Mouse (Mus musculus): ENCODE results near the gene Cdh3. TPM values are rescaled to one million over a fixed set of nuclear protein-coding genes. Genes with fewer than 3 reads are reported as not detected.

Gene Cdh3
- total RNA-seq (2021), result under 1 TPM; 0.07 to 0.35 TPM

- no peak for DNase-seq
Observed at GRCm38 (mm10) chr8:106510365-106510975, at the start of gene Cdh3. Gene Cdh3, plus strand, starts transcription at chr8:106510891.

- no peak for DNase-seq
Observed at GRCm38 (mm10) chr8:106462131-106462530, 48.6 kb upstream of the Cdh3 start.

GRCm38 (mm10) chr8:106463795-106464194 lies 46.9 kb upstream of the Cdh3 start:
- DNase-seq, result no peak

GRCm38 (mm10) chr8:106469485-106469884 lies 41.2 kb upstream of the Cdh3 start:
- no peak for DNase-seq

GRCm38 (mm10) chr8:106474001-106474400 lies 36.7 kb upstream of the Cdh3 start:
- no peak for DNase-seq

- no peak for DNase-seq
Observed at GRCm38 (mm10) chr8:106500018-106500685, 10.5 kb upstream of the Cdh3 start, which contains the start of gene 6030452D12Rik. Gene 6030452D12Rik, plus strand, starts transcription at chr8:106500522.

- no peak for DNase-seq
Observed at GRCm38 (mm10) chr8:106504241-106504640, 6.5 kb upstream of the Cdh3 start.

GRCm38 (mm10) chr8:106505328-106505965 lies 5.2 kb upstream of the Cdh3 start:
- no peak for DNase-seq

- DNase-seq, result no peak
Observed at GRCm38 (mm10) chr8:106506106-106506505, 4.6 kb upstream of the Cdh3 start.

- DNase-seq, result peak; percentile 11 to 26
Observed at GRCm38 (mm10) chr8:106507761-106508331, 2.8 kb upstream of the Cdh3 start.

- no peak for DNase-seq
Observed at GRCm38 (mm10) chr8:106508456-106508855, 2.2 kb upstream of the Cdh3 start.

- DNase-seq, result no peak
Observed at GRCm38 (mm10) chr8:106509079-106509780, 1.5 kb upstream of the Cdh3 start.

- DNase-seq, result no peak
Observed at GRCm38 (mm10) chr8:106511065-106511501, 392 bp downstream of the Cdh3 start.

- DNase-seq, result no peak
Observed at GRCm38 (mm10) chr8:106511531-106512041, 895 bp downstream of the Cdh3 start.

GRCm38 (mm10) chr8:106512475-106513150 lies 1.9 kb downstream of the Cdh3 start:
- DNase-seq, result no peak

- no peak for DNase-seq
Observed at GRCm38 (mm10) chr8:106515946-106516479, 5.3 kb downstream of the Cdh3 start.

GRCm38 (mm10) chr8:106516581-106516980 lies 5.9 kb downstream of the Cdh3 start:
- no peak for DNase-seq

GRCm38 (mm10) chr8:106518763-106519162 lies 8.1 kb downstream of the Cdh3 start:
- no peak for DNase-seq

GRCm38 (mm10) chr8:106520578-106520977 lies 9.9 kb downstream of the Cdh3 start:
- no peak for DNase-seq

GRCm38 (mm10) chr8:106521845-106522244 lies 11.2 kb downstream of the Cdh3 start:
- DNase-seq, result no peak

- DNase-seq, result no peak
Observed at GRCm38 (mm10) chr8:106526725-106527124, 16.0 kb downstream of the Cdh3 start.
